Mouse (Mus musculus): Measurements from ENCODE around the gene 1810049J17Rik.

The 1810049J17Rik gene

DNA sequence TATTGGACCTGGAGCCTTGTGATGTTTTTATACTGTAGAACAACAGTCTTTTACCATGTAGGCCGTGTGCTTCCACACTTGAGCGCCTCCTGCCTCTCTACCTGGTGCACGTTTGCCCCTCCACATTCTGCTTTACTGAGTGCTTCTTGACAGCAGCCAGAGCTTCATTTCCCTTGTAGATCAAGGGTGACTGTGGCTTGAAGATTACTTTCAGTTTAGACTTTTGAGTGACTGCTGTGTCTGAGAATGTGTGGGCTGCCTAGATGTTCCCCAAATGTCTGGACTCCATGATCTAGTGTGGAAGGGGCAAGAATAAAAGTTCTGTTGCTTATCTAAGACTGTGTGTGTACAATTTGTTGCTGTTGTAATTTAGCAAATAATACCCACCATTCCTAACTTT lies 27.3 kb upstream of the 1810049J17Rik start:
- no peak for DNase-seq (ENCODE audit: low read depth in 1 of 2, low spot score in 2 of 2)

DNA sequence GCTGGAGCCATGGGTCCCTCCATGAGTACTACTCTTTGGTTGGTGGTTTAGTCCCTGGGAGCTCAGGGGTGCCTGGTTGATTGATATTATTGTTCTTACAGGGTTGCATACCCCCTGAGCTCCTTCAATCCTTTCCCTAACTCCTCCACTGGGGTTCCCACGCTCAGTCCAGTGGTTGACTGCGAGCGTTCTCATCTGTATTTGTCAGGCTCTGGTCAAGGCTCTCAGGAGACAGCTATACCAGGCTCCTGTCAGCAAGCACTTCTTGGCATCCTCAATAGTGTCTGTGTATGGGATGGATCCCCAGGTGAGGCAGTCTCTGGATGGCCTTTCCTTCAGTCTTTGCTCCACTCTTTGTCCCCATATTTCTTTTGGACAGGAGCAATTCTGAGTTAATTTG lies 25.2 kb upstream of the 1810049J17Rik start:
- no peak for DNase-seq (ENCODE audit: low read depth in 1 of 2, low spot score in 2 of 2)

DNA sequence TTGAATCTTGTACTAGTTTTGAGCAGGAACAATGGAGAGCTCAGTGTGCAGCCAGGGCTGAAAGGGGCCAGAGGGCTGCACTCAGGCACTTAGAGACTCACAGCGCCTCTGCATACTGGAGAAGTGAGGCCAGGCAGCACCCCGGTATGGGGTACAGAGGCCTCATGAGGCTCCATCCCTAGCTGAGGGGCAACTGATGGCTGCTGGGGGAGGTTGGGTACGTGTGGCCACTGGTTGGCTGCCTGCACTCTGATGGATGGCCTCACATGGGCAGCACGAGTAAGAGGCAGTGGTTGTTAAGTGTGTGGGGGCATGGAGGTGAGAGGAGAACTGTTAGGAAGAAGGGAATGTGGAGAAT lies 19.7 kb upstream of the 1810049J17Rik start:
- DNase-seq (ENCODE audit: low read depth in 1 of 2, low spot score in 2 of 2) = no peak

DNA sequence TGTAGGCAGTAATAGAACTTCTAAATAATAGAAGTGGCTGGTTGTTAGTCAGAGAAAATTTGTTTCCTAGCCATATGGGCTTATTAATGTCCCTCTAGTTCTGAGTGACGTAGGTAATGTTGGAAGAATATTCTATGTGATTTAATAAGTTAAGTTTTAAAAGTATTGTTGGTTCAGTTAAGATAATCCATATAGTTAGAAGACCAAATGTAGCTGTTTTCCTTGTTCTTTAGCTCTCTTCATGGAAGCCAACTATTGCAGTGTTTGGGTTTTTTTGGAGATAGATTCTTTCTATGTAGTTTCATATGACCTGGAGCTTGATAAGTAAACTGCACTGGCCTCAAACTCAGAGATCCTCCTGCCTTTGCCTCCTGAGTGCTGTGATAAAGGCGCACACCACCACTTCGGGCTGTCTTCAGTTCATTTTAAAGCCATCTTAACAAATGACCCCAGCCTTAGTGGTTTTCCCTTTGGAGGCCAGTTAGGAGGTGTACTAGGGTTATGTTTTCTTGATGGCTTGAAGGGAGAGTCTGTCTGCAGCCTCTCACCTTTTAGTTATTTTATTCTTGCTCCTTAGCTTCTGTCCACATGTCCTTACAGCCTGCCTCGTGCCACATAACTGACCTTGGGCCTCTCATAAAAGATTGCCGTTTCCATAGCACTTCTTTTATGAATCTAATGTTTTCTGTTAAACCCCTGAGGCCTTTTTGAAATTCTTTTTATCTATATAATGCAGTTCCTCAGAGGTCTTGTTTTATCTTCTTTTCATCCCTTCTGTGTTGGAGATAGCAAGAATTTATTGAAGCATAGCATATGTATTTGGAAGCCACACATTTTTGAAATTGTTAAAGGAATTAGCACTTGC lies 19.1 kb upstream of the 1810049J17Rik start:
- DNase-seq (ENCODE audit: low read depth in 1 of 2, low spot score in 2 of 2) = no peak

DNA sequence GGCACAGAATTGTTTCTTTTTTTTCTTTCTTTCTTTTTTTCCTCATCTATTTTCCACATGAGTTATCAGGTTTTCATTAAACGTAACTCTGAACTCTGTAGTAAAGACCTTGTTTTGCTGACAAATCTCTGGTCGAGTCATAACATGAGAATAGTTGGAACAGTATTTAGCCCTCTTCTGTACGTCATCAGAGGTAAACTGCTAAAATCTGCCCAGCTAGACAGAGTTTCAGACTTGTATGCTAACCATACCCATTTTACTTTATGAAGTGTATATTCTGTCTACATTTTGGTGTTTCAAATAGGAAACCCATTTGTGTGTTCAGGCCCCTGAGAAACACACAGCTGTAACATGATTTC lies 16.1 kb upstream of the 1810049J17Rik start:
- DNase-seq (ENCODE audit: low read depth in 1 of 2, low spot score in 2 of 2) = no peak

DNA sequence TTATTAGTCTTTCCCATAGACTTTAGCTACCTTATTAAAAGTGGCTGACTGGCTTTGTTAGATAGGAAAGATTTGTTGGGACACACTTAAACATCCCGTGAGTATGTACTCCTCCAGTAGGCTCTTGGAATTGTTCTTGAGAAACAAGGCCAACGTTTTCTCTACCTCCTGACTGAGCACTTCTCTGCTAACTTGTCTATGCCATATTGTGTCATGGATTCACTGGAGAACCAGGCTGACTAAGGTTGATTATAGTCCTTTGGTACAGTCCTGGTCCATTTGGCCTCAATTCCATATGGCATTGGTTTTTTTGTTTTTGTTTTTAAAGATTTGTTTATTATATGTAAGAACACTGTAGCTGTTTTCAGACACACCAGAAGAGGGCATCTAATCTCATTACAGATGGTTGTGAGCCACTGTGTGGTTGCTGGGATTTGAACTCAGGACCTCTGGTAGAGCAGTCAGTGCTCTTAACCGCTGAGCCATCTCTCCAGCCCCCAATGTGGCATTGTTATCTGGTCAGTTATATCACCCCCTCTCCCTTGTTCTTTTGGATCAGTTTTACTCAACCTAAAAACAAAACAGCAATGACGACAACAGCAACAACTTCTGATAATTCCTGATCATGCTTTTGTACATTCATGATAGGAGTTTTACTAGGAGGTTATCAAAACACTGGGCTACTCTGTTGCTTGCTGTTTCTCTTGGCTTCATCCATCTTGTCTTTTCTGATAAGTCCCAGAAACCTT lies 15.5 kb upstream of the 1810049J17Rik start:
- no peak for DNase-seq (ENCODE audit: low read depth in 1 of 2, low spot score in 2 of 2)

DNA sequence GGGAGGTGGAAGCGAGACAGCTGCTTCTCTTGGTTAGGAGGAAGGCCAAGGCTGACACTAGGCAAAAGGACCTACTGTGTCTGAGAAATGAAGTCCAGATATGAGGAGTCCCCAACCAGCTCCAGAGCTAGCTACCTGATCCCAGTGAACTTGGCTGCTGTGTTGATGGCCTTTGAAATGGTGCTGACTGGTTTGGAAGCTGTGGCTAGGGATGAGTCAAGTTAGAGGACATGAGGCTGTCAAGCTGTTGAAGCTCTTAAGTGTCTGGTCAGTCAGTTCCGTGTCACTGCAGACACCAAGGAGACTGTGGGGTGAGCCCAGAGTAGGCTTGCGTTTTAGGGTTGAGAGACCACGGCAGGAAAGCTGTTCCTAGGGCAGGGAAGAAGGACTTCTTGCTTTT lies 12.7 kb upstream of the 1810049J17Rik start:
- DNase-seq (ENCODE audit: low read depth in 1 of 2, low spot score in 2 of 2) = no peak

DNA sequence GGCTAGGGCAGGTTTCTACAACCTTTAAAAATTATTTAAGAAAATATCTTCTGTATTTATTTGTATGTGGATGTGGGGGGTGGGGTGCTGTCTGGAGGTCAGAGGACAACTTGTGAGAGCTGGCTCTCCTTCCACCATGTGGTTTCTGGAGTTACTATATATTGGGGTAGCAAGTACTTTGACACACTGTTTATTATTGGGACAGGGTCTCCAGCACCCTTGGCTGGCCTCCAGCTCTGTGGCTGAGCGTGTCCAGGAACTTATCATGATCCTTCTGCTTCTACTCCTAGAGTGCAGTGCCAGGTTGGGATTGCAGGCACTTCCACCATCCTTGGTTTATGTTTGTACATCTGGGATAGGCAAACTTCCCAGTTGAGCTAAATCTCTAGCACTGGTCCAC lies 9.6 kb upstream of the 1810049J17Rik start:
- DNase-seq (ENCODE audit: low read depth in 1 of 2, low spot score in 2 of 2) = no peak

DNA sequence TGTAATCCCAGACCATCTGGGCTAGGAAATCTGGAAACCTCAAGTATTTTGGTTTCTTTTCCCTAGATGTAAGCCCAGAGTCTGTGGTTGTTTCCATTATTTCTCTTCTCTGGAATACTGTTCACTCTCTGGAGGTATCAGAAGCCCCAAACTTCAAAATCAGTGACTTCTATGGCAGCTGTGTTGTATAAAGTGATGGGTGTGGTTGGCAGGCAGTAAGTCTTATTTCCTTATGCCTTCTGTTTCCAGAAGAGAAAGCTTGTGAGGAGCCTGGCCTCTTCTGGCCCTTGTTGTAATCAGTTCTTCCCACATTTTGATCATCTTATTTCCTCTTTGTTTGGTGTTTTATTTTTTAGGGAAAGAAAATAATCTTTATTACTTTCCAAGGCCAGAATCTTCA lies 9.2 kb upstream of the 1810049J17Rik start:
- DNase-seq (ENCODE audit: low read depth in 1 of 2, low spot score in 2 of 2) = no peak

DNA sequence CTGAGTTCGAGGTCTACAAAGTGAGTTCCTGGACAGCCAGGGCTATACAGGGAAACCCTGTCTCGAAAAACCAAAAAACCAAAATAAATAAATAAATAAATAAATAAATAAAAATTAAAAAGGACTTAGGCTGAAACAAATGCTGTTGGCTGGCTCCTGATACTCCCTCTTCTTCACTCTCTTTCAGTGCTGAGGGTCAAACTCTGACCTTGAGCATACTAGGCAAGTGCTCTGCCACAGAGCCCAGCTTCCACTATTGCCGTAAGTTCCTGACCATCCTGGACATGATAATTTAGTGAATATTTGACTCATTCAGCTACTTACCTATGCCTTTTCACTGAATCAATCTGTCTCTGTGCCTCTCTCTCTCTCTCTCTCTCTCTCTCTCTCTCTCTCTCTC lies 8.7 kb upstream of the 1810049J17Rik start:
- DNase-seq (ENCODE audit: low read depth in 1 of 2, low spot score in 2 of 2) = no peak

DNA sequence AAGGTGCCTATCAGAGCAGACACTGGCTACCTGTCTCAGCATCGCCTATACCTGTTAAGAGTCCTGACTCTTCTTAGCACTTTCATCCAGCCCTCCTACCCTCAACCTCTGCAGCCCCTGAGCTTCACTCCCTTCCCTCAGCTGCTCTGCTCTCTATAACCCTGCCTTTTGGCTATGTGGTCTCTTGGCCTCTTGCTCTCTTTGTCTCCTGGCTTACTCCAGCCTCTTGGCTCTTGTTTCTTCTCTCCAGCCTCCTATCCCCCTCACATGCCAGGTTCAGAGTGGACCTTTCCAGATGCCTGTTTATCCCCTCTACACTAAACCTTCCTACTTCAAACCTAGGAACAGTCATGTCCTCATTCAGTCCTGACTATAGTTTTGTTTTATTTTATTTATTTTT lies 2.6 kb upstream of the 1810049J17Rik start:
- no peak for DNase-seq (ENCODE audit: low read depth in 1 of 2, low spot score in 2 of 2)

DNA sequence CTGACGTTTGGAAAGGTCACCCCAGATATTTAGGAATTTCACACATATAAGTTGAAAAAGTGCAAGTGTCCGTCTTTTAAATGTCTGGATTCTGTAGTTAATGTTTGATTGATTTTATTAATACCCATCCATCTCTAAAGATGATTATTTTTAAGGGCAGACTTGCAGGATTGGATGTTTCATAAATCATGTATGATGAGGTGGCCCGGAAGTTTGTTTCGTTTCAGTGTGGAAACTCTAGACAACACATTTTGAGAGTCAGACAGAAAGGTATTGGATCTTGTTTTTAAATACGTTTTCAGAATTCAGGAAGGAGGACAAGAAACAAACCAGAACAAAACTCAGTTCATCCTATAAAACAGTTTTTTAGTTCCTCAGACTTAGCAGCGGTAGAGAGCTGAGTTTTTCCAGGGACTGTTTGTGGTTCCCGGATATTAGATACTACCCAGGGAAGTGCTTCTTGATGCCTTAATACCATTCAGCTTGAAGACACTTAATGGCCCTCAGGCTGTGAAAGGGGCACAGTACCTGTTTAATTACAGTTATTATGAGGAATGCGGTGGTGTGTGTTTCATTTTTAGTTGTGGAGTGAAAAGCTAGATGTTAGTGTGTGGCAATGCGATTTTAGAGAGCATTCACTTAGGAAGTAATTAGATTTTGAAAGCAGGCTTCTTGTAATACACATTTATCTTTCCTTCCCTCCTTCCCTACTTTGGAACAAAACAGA lies 1.1 kb upstream of the 1810049J17Rik start:
- no peak for DNase-seq (ENCODE audit: low read depth in 1 of 2, low spot score in 2 of 2)

DNA sequence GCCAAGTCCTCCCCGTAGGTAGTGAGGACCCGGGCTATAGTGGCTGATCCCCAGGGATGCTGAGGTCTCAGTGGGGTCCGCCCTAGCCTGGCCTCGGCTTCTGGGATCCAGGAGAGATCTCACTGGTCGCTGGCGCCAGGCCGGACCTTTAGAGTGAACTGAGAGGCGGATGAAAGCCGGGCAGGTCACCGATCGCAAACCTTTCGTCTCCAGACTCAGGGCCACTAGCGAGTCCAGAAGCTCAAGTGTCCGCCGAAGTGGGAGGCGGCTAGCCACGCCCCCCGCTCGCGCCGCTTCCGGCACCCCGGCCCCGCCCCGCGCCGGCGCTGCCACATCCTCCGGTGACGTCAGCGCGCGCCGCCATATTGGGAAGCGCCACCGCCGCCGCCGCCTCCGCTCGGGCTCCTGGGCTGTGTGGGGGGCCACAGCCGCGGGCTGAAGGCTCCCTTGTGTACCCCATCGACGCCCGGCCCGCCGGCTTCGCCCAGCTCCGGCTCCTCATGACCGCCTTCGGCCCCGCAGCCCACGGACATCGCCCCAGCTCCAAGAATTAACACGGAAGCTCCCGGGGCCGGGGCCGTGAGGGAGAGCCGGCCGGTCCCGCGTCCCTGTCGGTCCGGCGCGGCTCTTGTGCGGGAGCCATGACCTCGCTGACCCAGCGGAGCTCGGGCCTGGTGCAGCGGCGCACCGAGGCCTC lies 460 bp downstream of the 1810049J17Rik start, which contains the start of gene Golph3:
Gene Golph3, plus strand, starts transcription at position 360 of the 697 bp plus-strand sequence.
- DNase-seq (ENCODE audit: low read depth in 1 of 2, low spot score in 2 of 2) = peak; percentile 69 to 89

DNA sequence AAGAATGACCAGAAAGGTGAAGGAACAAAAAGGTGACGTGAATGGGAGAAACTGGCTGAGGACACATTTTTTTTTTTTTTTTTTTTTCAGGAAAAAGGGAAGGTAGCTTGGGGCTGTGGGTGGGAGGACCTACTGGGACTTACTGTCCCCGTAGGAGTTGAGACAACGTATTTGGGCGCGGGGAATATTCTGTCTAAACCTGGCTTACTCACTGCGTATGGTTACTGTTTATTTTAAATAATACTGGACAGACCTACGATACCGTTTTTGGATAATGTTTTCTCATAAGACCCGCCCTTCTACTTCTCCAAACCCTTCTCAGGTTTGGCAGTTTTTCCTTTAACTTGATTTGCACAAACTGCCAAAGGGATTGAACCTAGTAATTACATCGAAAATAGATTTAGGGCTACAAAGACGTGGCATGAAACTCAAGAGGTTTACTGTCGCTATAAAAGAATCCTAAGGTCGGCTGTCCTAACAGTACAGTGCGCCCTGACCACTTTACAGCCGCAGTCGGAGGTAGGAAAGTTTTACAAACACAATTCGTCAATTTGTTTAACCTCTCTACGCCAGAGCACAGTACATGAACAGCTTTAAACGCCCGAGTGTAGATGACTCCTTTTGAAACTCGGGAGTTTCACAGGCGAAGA lies 1.1 kb downstream of the 1810049J17Rik start:
- no peak for DNase-seq (ENCODE audit: low read depth in 1 of 2, low spot score in 2 of 2)

DNA sequence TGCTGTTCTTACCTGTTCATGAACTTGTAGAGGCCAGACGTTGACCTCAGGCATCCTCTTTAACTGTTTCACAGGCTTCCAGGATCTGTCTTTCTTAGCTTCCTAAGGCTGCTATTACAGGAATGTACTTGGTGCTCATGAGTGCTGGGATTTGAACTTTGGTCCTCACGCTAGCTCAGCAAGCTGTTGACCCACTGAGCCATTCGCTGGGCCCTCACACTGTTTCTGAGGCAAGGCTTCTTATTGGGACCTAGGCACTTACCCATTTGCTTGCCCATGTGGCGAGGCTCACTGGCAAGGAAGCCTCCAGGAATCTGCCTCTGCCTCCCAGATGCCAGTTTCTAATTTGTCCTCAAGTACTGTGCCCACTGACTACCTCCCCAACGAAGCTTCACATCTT lies 1.8 kb downstream of the 1810049J17Rik start:
- no peak for DNase-seq (ENCODE audit: low read depth in 1 of 2, low spot score in 2 of 2)

DNA sequence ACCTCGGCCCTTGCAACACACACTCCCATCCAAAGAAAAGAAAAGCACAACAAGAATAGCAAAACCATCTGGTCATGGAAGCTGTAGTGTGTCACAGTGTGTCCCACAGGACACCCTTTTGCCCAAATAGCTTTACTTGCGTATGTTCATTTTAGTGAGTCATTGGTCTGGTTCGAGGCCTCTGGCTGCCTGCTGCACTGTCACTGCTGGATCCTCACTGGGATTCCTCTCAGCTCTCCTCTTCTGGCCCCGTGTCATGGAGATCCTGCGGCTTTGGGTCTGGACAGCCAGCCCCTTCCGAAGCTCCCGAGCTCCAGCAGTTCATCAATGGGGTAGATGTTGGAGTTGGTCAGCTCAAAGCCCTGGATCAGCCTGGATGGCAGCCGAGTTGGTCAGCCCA lies 3.2 kb downstream of the 1810049J17Rik start:
- no peak for DNase-seq (ENCODE audit: low read depth in 1 of 2, low spot score in 2 of 2)

DNA sequence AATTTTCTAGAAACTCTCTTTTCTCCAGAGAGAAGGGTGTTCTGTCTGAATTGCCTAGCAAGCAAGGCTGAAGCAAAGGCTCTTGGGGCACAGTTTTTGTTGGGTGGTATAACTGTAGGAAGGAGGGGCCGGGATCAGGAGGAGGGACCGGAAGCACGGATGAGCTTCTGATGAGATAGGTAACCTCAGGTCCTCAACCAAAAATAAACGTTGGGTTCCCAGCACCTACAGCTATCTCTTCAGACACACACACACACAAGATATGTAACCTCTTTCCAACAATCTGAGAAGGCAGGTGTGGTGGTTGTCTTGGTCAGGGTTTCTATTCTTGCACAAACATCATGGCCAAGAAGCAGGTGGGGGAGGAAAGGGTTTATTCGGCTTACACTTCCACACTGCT lies 4.4 kb downstream of the 1810049J17Rik start:
- DNase-seq (ENCODE audit: low read depth in 1 of 2, low spot score in 2 of 2) = no peak

DNA sequence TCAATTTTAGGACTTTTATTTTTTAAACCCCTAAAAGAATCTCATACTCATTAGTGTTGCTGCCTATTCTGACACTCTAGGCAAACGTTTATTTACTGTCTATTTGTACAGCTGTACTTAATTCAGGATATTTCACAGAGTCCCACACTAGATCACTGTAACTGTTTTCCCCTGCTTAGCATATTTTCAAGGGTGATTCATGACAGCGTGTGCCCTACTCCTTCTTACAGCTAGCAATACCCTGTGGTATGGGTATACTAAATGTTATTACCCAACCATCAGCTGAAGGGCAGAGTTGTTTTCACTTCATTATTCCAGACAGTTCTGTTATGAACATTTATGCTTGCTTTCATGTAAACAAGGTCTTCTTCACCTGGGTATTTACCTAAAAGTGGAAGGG lies 5.7 kb downstream of the 1810049J17Rik start:
- DNase-seq (ENCODE audit: low read depth in 1 of 2, low spot score in 2 of 2) = no peak

DNA sequence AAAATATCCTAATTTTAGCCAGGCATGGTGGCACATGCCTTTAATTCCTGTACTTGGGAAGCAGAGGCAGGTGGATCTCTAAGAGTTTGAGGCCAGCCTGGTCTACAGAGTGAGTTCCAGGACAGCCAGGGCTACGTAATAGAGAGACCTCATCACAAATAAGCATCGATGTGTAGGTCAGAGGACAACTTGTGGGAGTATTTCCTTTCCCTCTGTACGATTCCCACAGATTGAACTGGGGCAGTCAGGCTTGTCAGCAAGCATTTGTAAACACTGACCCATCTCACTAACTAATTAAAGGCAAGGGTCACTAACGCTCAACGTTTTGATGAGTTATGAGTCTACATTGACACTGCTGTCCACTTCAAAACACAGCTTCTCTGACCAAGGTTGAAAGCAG lies 7.1 kb downstream of the 1810049J17Rik start:
- DNase-seq (ENCODE audit: low read depth in 1 of 2, low spot score in 2 of 2) = no peak

DNA sequence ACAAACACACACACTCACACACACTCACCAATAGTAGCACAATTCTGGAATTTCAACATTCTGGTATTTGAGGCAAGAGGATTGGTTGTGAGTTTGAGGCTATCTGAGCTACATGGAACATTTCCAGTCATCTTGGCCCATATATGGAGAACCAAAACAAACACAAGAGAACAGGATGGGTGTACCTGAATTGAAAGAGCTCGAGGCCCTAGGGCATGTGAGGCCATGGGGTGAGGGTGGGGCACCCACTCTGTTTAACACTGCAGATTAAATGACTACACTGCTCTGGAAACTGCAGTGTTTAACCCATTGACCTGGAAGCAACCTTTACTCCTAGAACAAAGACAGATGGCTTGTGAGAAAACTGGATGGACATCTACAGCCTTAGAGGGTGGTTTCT lies 8.4 kb downstream of the 1810049J17Rik start:
- DNase-seq (ENCODE audit: low read depth in 1 of 2, low spot score in 2 of 2) = no peak

DNA sequence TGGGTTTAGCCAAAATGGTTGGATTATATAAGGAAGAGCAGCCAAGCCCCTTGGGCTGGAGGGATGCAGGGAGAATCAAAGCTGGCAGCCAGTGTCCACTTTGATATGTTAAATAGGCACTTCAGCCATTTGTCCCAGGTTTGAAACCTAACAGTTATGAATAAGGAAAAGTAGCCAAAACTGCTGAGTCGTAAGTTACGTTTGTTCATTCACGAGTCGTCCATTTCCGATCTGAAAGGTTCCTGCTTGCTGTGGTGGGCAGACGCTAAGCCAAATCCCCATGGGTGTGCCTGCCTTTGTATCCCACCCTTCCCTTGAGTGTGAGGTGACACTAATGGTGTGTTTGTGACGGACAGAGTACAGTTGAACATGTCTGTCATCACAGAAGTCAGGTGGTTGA lies 10.2 kb downstream of the 1810049J17Rik start:
- DNase-seq (ENCODE audit: low read depth in 1 of 2, low spot score in 2 of 2) = no peak

Measured in monocyte, adult 2 months (primary cell).